Mouse (Mus musculus) kidney, embryonic 16.5 days (tissue): Measurements from ENCODE around the gene Mad2l2. TPM values are rescaled to one million over a fixed set of nuclear protein-coding genes. Genes with fewer than 3 reads are reported as not detected.

Experiments
- ATAC-seq: fragments of 200-750 bp; cut with Nextera tagmentation; 2 replicates; pipeline ENCODE4 v1.8.0; 2017; ENCODE audit warnings: moderate TSS enrichment; ENCODE audit not compliant: low FRiP score, low TSS enrichment
- H3K27ac ChIP-seq: fragments of 300-500 bp; sonication (generic); 2 replicates; pipeline ENCODE4 v1.5.1; 2014; ENCODE audit warnings: low read length
- H3K27me3 ChIP-seq: fragments of 300-500 bp; sonication (generic); 2 replicates; pipeline ENCODE4 v1.6.1; 2014; ENCODE audit warnings: low read length, control low read depth, mixed read lengths; ENCODE audit not compliant: insufficient read depth
- H3K36me3 ChIP-seq: fragments of 300-500 bp; sonication (generic); 2 replicates; pipeline ENCODE4 v1.6.1; 2014; ENCODE audit warnings: low read length, control low read depth, mixed read lengths; ENCODE audit not compliant: insufficient read depth
- H3K4me1 ChIP-seq: fragments of 300-500 bp; sonication (generic); 2 replicates; pipeline ENCODE4 v1.6.1; 2014; ENCODE audit warnings: low read length, control low read depth, mixed read lengths; ENCODE audit not compliant: insufficient read depth
- H3K4me2 ChIP-seq: fragments of 300-500 bp; sonication (generic); replicated peaks from 2 replicates; pipeline ENCODE4 v1.6.1; 2014; ENCODE audit warnings: low read depth, low read length
- H3K4me3 ChIP-seq: fragments of 300-500 bp; sonication (generic); 2 replicates; pipeline ENCODE4 v1.5.1; 2014; ENCODE audit warnings: mild to moderate bottlenecking, low read length
- H3K9ac ChIP-seq: fragments of 300-500 bp; sonication (generic); replicated peaks from 2 replicates; pipeline ENCODE4 v1.6.1; 2014; ENCODE audit warnings: low read length
- H3K9me3 ChIP-seq: fragments of 300-500 bp; sonication (generic); 2 replicates; pipeline ENCODE4 v1.6.1; 2016; ENCODE audit warnings: low read length, control low read depth
- WGBS: fragments of 180-500 bp; shearing (Covaris S2); extraction: QIAGEN DNeasy Blood & Tissue Kit; methylation state at CpG from one replicate; pipeline ENCODE4 v1.1.7; 2014; 5-methylcytosine and 5-hydroxymethylcytosine counted together
- polyA plus RNA-seq: library from polyadenylated mRNA; unstranded; fragments of >200 nt; fragmentation: Nextera tagmentation; extraction: Ambion mirVana; gene quantifications from 2 replicates; pipeline ENCODE4 v1.2.1, GENCODE M21; 2015

Gene Mad2l2
- polyA plus RNA-seq, 1 experiment from 2014 or later: 70.3 TPM

DNA sequence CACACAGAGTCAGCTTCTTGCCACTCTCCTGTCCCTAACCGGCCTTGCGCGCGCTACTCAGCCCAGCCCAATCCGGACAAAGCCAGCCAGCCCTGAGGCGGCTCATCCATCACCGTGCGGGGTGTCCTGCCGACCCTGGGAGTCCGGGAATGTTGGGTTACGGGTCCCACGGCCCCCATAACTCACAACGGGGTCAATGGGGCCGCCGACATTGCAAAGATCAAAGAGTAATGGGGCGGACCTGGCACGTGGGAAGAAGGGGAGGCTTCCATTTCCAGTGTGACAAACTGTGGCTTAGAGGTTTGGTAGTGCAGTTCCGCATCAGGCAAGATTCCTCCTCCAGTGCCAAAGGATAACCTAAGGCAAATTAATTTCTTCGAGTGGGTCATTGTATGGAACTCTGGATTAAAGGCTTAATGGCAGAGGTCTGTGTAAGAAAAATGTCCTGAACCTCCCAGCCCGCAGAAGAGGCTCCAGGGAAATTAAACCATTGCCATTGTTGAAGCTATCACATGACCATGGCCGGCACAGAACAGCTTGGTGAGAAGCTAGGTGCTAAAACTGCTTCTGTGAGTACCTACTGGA is 1.4 kb downstream of the Mad2l2 start:
- Histone ChIP-seq H3K27ac (no peak overlapping the region), H3K4me2 (peak overlapping the region; percentile 98), H3K4me1 (peaks cover 7% of the 10 kb centered on the region; the same call in 1 of the 2 replicates), H3K36me3 (no peaks in the 10 kb centered on the region), H3K9ac (peak overlapping the region; percentile 61), H3K4me3 (peak overlapping the region; percentile 72), H3K27me3 (peaks cover 40% of the 10 kb centered on the region), H3K9me3 (no peaks in the 10 kb centered on the region)
- ATAC-seq: peak; percentile 73; the same call in 1 of the 2 replicates
- under 1% methylated on average over 21 of the region's 21 CpGs for WGBS

DNA sequence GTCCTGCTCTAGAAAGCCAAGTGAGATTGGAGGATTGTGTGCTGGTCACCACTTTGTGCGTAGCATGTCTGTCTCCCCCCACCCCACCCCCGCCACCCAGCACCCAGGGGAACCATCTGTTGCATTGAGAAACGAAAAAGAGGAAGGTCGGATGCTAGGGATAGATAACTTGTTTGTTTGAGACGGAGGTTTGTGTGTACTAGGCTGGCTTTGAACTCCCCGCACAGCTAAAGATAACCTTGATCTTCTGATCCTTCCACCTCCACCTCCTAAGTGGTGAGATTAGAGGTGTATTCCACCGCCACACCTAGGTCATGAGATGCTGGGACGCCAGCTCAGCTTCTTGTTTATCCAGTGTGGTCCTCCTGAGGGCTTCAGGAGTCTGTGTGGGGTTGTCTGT is 4.8 kb downstream of the Mad2l2 start:
- Histone ChIP-seq H3K27ac (no peak overlapping the region), H3K27me3 (peaks cover 22% of the 10 kb centered on the region), H3K9ac (no peak overlapping the region), H3K36me3 (no peaks in the 10 kb centered on the region), H3K9me3 (no peaks in the 10 kb centered on the region), H3K4me1 (peaks cover 14% of the 10 kb centered on the region), H3K4me3 (no peak overlapping the region), H3K4me2 (no peak overlapping the region)
- 86% methylated on average over 8 of the region's 8 CpGs for WGBS
- ATAC-seq: no peak

DNA sequence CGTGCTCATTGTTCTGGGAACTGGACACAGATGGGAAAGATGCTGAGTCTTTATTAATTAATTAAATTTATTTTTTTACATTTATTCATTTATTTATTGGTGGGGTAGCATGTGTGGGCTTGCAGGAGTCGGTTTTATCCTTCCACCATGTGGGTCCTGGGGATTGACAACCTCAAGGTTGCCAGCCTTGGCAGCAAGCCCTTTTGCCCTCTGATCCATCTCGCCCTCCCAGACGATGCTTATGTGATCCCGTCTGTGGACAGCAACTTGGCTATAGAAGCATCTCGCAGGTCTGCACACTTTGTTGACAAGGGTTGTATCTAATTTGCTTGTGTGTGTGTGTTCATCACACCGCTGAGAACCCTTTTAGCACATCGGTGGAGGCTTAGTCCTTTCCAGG is 7.3 kb downstream of the Mad2l2 start:
- H3K4me3 ChIP-seq: no peak overlapping the region
- no peak for ATAC-seq
- 78% methylated on average over 8 of the region's 8 CpGs for WGBS
- no peak overlapping the region for H3K4me2 ChIP-seq
- H3K4me1 ChIP-seq: peaks cover 12% of the 10 kb centered on the region; the same call in 1 of the 2 replicates
- no peaks in the 10 kb centered on the region for H3K36me3 ChIP-seq
- no peak overlapping the region for H3K27ac ChIP-seq
- H3K27me3 ChIP-seq: peaks cover 5% of the 10 kb centered on the region; the same call in 1 of the 2 replicates
- H3K9ac ChIP-seq: no peak overlapping the region
- H3K9me3 ChIP-seq: no peaks in the 10 kb centered on the region

DNA sequence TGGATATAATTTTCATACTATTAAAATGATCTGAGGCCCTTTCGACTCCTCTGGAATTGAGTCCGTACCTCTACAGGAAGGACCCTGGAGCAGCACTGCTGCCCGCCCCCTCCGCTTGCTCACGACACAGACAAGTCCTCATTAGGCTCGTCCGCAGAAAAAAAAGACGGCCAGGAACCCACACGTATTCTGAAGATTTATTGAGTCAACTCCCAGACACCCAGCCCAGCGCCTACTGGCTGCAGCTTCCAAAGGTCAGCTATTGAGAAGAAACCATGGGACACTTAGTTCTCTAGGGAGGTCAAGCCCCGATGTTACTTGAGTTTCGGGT is 9.5 kb downstream of the Mad2l2 start:
- ATAC-seq: peak; percentile 33

DNA sequence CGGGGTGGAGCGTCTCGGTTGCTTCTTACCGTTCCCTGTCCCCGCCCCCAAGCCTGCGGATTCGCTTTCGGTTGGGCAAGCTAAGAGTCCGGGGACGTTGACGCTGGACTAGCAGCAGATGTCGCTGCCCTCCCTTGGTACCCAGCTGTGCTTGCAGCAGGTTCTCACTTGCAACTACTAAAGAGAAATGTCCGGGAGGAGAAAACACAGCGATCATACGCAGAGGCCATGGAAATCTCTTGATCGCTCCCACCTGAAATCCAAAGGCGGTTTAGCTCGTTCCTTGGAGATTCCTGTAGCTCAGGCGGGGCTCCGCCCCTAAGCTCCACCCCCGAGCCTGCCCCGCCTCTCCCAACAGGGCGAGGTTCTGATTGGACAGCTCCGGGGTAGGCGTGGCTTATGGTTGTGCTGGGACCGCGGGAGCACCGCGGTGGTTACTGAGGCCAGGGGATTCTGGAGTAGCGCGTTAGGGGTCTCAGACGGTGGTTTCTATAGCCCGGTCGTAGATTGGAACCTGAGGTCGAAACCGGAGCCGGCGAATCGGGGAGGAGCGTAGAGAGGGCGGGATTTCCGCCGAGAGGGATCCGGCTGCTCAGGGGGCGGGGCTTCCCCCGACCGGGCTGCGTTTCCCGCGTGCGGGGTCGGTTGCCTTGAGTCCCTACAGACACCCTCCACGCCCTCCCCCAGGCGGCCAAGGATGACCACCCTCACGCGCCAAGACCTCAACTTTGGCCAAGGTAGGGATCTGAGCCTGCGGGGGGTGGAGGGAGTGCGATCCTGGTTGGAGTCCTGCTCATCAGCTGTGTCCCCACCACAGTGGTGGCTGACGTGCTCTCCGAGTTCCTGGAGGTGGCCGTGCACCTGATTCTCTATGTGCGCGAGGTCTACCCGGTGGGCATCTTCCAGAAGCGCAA is 10.2 kb downstream of the Mad2l2 start:
- Histone ChIP-seq H3K4me3 (peak overlapping the region; percentile 84), H3K27ac (peak overlapping the region; percentile 95), H3K4me2 (peak overlapping the region; percentile 93), H3K36me3 (peaks cover 10% of the 10 kb centered on the region), H3K4me1 (peaks cover 12% of the 10 kb centered on the region; the same call in 1 of the 2 replicates), H3K27me3 (peaks cover 5% of the 10 kb centered on the region; the same call in 1 of the 2 replicates), H3K9me3 (no peaks in the 10 kb centered on the region), H3K9ac (peak overlapping the region; percentile 81)
- ATAC-seq: peak; percentile 92
- under 1% methylated on average over 64 of the region's 65 CpGs for whole genome bisulfite sequencing

More for the DNA sequence above, 9.5 kb downstream of the Mad2l2 start:
- H3K27ac ChIP-seq: peak overlapping the region; percentile 95
- peak overlapping the region; percentile 81 for H3K9ac ChIP-seq
- peaks cover 12% of the 10 kb centered on the region; the same call in 1 of the 2 replicates for H3K4me1 ChIP-seq
- no peaks in the 10 kb centered on the region for H3K9me3 ChIP-seq
- peak overlapping the region; percentile 93 for H3K4me2 ChIP-seq
- H3K36me3 ChIP-seq: peaks cover 4% of the 10 kb centered on the region; the same call in 1 of the 2 replicates
- H3K4me3 ChIP-seq: peak overlapping the region; percentile 84
- under 1% methylated on average over 12 of the region's 12 CpGs for WGBS
- H3K27me3 ChIP-seq: peaks cover 5% of the 10 kb centered on the region; the same call in 1 of the 2 replicates

DNA sequence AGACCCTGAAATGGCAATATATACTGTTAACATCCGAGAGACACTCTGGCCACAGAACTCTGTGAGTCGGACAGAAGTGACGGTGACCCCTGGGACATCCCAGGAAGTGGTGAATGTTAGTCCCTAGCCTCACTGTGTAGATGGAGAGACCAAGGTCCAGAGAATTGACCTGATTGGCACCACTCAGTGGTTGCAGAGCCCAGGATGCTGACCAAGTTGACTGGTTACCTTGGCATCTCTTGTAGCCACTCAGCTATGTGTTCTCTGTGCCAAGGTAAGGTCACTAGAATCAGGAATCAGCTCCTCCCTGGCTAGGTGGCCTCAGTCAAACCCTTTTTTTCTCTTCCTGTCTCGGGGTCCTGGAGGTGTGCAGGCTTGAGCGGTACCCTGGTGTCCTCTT is 13.5 kb downstream of the Mad2l2 start:
- H3K27me3 ChIP-seq: no peaks in the 10 kb centered on the region; the same call in 1 of the 2 replicates
- H3K27ac ChIP-seq: no peak overlapping the region
- H3K4me2 ChIP-seq: no peak overlapping the region
- peaks cover 12% of the 10 kb centered on the region; the same call in 1 of the 2 replicates for H3K4me1 ChIP-seq
- H3K36me3 ChIP-seq: peaks cover 16% of the 10 kb centered on the region
- 86% methylated on average over 5 of the region's 5 CpGs for WGBS
- H3K4me3 ChIP-seq: no peak overlapping the region
- H3K9ac ChIP-seq: no peak overlapping the region
- ATAC-seq: no peak
- H3K9me3 ChIP-seq: no peaks in the 10 kb centered on the region

DNA sequence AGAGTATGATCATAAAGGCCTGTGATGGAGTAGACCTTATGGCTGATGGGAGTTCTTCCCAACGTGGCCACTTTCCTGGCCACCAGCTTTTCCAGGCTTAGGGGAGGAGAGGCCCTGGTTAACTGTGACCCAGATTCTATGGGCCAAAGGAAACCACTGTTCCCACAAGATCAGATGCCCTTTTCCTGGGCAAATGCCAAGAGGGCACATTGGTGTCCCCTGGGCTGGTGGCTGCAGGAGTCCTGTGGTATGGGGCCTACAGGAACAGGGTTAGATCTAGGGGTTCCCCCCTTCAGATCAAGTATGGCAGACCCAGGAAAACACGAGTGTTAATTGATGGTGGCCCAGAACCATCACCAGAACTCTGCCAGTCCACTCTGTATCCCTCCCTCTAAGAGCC is 17.5 kb downstream of the Mad2l2 start:
- Histone ChIP-seq H3K4me1 (peaks cover 22% of the 10 kb centered on the region), H3K27ac (no peak overlapping the region), H3K9me3 (no peaks in the 10 kb centered on the region), H3K4me3 (no peak overlapping the region), H3K4me2 (no peak overlapping the region), H3K9ac (no peak overlapping the region), H3K36me3 (peaks cover 16% of the 10 kb centered on the region), H3K27me3 (no peaks in the 10 kb centered on the region)
- 93% methylated on average over 2 of the region's 2 CpGs for WGBS
- ATAC-seq: no peak

DNA sequence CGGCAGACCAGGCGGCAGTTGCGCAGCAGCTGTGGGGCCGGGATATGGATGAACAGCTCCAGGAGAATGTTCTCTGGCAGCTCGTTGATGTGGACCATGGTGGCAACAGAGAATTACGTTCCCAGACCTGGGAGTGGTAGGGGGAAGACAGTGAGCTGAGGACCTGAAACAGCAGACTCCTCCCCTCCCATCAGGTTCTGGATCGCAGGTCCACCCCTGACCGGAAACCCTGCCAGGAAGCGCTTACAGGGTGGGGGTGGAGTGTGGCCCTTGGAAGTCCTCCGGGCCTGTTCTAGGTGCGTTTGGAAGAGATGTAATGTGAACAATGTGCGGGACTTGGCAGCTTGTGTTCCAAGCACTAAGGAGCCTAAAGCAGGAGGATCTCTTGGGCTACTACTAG is 19.4 kb downstream of the Mad2l2 start:
- no peaks in the 10 kb centered on the region for H3K27me3 ChIP-seq
- WGBS: 30% methylated on average over 12 of the region's 12 CpGs
- H3K4me2 ChIP-seq: peak overlapping the region; percentile 11; the same call in 1 of the 2 replicates
- H3K9ac ChIP-seq: 0 out of 2 replicates have a peak overlapping the region, but pooled peaks have one; percentile 20
- H3K9me3 ChIP-seq: no peaks in the 10 kb centered on the region
- H3K36me3 ChIP-seq: peaks cover 14% of the 10 kb centered on the region
- ATAC-seq: no peak
- H3K4me1 ChIP-seq: peaks cover 22% of the 10 kb centered on the region
- H3K4me3 ChIP-seq: no peak overlapping the region
- peak overlapping the region; percentile 64 for H3K27ac ChIP-seq

DNA sequence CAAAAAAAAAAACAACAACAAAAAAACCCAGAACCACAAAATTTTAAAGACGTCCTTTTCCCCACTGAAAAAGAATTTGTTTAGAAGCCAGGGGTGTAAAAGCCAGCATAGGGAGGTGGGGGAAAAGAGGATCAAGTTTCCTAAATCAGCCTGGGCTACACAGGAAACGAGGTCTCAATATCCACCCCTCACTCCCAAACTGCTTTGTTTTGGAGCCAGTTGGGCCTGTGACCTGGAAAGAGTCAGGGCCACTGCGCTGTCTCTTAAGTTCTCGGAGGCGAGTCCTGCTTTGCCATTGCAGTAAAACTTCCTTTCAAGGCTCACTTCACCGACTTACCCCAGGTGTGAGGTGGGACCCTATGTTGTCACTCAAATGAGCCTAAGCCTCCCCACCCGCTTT is 20.1 kb downstream of the Mad2l2 start:
- 28% methylated on average over 7 of the region's 7 CpGs for whole genome bisulfite sequencing
- H3K27ac ChIP-seq: peak overlapping the region; percentile 64
- no peak overlapping the region; the same call in none of the 2 replicates for H3K4me2 ChIP-seq
- H3K36me3 ChIP-seq: peaks cover 7% of the 10 kb centered on the region
- no peak for ATAC-seq
- no peaks in the 10 kb centered on the region for H3K9me3 ChIP-seq
- H3K4me1 ChIP-seq: peaks cover 22% of the 10 kb centered on the region
- no peak overlapping the region for H3K4me3 ChIP-seq
- H3K9ac ChIP-seq: peak overlapping the region; percentile 20; the same call in 1 of the 2 replicates
- no peaks in the 10 kb centered on the region for H3K27me3 ChIP-seq
